Mouse (Mus musculus): ENCODE data around the gene Runx3. TPM values are rescaled to one million over a fixed set of nuclear protein-coding genes. Genes with fewer than 3 reads are reported as not detected.

Gene Runx3
- total RNA-seq (2015) (18.1 and 20.8 TPM in 2 replicates), total RNA-seq (2017) (4.3 and 6.5 TPM in 2 replicates)

DNA sequence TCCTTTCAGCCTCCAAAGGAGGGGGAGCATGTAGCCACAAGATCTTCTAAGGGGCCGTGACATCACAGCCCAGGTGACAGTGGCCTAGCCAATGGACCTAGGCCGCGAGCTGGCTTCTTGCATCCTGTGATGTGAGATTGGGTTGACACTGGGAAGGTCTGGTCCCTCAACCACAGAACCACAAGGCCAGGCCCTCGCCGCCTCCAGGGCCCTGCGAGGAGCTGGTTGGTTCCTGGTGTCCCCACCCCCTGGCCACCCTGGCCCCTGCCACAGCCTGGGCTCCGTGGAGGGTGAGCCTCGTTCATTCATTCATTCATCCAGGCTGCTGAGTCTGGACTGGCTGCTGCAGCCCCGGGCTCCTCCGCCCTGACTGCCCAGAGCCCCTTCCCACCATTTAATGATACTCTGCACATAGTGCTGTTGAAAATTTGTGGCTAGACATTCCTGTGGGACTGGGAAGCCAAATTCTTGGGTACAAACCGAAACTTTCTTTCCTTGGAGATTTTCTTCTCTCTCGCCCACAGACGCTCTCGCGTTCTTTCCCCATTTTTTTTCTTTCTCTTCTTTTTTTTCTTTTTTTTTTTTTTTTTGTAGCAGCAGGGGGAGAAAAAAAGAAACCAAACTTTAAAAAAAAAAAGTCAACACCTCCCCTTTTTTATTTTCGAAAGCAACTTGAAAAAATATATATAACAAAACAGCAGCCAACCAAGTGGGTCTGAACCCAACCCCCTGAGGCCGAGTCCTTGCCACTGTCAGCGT, at the start of gene Runx3:
Gene Runx3, plus strand, starts transcription at position 311 of the 759 bp plus-strand sequence.
- ATAC-seq (ENCODE audit: poor library complexity, severe bottlenecking) = peak; percentile 90

DNA sequence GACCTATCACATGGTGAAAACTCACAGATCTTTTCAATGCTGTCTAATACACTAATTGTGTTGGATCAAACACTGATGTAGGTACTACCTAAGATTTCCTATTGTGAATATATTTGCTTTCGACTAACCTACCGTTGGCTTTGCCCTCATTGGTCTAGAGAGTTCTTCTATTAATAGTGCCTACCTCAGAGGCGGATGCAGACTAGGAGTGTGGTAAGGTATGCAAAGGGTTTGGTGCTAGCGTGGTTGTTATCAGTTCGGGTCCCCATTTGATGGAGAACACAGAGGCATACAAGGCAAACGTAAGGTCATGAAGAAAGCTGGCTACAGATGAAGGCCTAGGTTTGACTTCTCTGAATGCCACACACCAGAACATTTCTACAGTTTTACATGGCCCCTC, 47.8 kb upstream of the Runx3 start:
- ATAC-seq (ENCODE audit: poor library complexity, severe bottlenecking) = no peak

DNA sequence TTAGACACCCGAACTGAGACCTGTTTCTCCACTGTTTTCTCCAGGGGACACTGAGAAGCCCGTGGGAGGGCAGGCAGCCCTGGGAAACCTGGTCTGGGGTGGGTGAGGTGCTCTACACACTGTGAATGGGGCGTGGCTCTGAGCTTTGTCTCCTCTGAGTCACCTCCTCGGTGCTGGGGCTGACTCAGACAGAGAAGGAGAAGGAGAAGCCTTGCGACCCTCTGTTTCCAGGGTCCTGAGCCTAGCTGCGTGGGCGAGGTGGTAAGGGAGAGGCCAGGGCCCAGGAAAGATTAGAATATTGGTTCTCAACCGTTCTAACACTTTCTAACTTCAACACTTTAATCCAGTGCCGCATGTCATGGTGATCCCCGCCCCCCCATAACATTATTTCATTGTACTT, 46.9 kb upstream of the Runx3 start:
- ATAC-seq (ENCODE audit: poor library complexity, severe bottlenecking) = no peak

DNA sequence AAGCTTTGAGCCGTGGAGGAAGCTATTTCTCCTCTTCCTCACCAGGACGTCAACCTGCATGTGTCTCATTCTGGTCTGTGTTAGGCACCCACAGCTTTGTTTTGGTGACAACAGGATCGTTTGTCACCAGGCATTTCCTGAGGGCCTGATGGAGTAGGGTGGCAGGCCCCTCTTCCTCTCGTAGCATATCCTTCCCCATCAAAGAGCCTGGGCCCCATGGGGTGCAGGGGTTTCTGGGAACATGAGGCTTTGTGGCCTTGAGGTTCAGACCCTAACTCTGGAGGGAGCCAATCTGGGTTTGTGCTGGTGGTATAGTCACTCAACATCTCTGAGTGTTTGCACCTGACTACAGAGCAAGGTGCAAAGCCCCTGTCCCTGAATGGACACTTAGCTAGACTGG, 45.8 kb upstream of the Runx3 start:
- no peak for ATAC-seq (ENCODE audit: poor library complexity, severe bottlenecking)

DNA sequence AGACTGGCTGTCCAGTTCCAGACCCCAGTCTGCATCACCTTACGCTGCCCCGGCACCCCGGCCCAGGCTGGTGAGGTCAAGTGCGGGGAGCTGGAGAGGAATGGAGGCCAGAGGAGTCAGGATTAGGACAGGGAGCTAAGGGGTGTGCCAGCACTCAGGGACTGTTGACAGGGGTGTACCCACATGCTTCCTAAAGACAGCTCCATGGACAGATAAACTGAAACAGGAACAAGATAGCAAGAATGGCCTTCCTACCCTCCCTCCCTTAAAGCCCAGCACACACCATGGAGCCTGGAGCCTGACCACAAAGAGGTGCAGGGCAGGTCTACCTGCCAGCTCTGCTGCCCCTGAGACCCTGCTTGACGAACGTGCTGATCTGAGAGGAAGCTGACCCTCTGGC, 45.1 kb upstream of the Runx3 start:
- ATAC-seq (ENCODE audit: poor library complexity, severe bottlenecking) = no peak

DNA sequence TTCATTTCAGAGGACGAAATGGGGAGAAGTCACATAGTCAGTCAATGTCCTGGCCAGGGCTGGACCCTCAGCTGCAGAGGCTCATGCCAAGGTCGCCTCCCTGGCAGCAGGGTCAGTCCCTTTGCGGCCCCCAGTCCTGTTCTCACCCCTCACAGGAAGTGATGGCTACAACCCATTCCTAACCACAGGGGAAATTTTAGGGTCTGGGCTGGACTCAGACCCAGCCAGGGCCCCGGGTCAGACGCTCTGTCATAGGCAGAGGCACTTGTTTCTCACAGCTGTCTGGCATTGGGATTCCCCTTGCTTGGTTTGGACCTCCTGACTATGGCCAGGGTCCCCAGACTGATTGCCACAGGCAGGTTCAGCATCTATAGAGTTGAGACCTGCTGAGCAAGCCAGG, 43.8 kb upstream of the Runx3 start:
- ATAC-seq (ENCODE audit: poor library complexity, severe bottlenecking) = no peak

DNA sequence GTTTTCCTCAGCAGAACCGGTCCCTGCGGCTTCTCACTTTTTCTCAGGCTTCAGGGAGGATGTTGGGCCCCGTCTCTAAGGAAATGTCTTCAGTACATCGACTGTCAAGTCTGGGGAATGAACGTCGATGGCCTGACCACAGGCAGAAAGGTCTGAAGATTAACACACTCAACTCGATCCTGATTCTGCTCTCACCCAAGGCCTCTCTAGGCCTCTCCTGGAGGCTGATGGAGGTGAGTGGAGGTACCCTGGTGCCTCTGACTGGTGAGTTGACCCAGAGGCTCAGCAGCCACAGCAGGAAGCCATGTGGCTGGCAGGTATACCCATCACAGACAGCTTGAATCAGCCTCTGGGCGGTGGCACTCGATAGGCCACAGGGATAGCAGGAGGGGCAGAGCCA, 43.3 kb upstream of the Runx3 start:
- ATAC-seq (ENCODE audit: poor library complexity, severe bottlenecking) = no peak

DNA sequence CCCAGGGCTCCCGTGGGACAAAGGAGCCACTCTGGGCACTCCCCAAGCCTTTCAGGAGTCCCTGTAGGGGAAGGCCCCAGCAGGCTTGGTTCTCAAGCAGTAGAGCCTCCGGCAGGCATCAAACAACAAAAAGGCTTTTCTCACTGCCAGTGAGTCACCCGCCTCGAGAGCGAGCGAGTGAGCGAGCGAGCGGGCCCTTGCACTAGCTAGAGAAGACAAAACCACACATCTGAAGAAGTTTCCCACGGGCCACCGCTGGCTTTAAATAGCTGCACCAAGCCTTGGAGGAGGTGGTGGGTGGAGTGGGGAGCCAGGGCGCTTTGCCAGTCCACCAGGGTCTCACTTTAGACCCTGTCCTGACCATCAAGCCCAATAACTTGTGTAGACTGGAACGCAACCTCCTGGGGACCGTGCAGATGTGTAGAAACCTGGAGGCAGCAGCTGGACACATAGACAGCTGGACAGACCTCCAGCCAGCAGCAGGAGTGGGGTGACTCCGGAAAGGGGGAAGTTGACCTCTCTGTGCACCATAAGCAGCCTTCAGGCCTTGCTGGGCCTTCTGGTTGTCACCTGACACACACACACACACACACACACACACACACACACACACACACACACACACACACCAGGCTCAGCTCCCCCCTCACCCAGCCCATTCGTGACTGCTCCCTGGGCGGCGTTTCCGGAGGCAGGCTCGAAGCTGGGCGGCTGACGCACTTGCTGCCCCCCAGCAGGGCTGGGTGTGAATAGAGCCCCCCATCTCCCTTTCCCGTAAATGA, 40.4 kb upstream of the Runx3 start:
- ATAC-seq (ENCODE audit: poor library complexity, severe bottlenecking) = peak; percentile 57

DNA sequence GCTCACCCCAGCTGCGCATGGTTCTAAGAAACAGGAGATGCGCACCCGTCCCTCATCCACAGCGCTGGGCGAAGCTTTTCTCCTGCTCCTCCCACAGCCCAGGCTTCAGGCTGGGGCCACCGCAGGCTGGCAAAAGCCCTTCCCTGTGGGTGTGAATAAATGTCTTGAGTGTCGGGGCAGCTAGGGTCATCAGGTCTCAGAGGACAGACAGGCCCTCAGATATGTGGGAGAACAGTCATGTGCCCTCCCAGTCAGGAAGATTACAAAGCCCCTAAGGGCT, 39.9 kb upstream of the Runx3 start:
- ATAC-seq (ENCODE audit: poor library complexity, severe bottlenecking) = no peak; the same call in 1 of the 2 replicates

DNA sequence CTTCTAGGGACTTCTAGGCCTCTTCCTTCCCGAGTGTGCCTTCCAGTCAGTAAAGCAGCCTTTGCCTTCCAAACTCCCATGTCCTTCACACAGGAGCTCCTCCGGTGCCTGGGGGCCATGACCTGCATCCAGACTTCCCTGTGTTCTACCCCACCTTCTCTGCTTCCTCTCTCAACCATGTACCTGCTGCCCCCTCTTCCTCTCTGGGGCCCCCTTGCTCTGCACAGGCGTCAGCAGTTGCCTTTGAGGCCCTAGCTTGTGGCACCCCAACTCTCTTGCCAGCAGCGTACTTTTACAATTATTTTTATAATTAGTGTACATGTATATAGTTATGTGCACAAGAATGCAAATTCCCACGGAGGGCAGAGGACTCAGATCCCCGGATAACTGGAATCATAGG, 37.4 kb upstream of the Runx3 start:
- ATAC-seq (ENCODE audit: poor library complexity, severe bottlenecking) = no peak

DNA sequence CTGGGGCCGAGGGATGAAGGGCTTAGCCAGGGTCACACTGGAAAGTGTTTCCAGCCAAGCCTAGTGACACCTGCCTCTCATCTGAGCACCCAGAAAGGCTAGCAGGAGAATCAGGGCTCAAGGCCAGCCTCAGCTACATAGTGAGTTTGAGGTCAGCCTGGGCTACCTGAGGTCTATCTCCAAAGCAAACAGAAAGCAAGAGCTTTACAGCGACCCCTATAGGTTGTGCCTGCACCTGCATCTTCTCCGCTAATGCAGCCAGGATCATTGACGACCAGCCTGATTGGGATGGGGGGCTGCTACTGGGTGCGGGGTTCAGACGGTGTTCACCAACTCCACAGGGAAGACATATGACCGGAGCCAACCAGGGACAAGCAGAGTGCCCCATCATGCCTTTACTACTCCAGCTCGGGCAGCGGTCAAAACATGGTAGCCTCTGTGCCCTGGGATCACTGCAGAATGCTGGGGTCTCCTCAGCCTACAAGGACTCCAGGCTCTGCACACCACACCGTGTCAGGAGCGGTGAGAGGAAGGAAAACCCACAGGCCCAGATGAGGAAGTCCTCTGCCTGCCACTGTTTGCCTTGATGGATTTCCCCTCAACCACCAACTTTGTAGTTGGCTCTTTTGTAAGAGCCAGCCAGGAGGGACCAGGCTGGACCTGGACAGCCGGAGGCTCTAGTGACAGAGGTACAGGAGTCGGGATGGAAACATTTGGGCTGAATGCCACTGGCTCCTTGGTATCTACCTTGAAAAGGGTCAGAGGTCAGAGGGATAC, 35.2 kb upstream of the Runx3 start:
- ATAC-seq (ENCODE audit: poor library complexity, severe bottlenecking) = peak; percentile 84

DNA sequence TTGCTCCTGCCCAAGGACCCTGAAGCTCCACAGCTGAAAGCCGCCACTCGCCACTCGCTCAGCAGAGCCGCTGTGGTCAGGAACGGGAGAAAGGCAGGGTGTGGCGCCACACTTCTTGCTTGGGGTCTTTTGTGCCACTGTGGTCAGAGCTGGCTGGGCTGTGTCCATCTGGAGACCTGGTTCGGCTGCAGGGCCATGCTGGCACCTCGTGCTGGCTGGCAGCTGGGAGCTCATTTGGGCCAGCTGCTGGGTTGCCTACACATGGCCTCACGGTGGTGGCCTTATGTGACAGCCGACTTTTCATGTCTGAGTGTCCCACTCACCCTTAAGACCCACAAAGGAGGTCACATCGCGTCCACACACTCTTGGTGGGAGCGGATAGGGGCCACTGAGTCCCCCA, 29.8 kb upstream of the Runx3 start:
- ATAC-seq (ENCODE audit: poor library complexity, severe bottlenecking) = no peak

DNA sequence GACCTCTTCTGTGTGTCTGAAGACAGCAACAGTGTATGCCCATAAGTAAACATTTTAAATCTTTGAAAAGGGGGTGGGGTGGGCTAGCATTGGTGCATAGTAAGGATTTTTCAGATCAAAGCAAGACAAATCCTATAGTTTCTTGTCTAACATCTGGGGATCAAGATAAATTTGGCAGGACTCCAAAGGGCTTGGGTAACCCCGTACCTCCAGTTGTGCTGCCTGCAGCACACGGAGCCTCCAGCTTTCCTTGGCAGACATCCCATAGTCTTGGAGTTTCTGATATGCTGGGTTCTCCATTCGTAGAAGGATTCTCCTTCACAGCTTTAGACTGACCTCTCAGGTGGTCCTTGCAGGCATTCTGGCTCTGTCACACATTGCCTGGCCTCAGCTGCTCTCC, 27.6 kb upstream of the Runx3 start:
- no peak for ATAC-seq (ENCODE audit: poor library complexity, severe bottlenecking)

DNA sequence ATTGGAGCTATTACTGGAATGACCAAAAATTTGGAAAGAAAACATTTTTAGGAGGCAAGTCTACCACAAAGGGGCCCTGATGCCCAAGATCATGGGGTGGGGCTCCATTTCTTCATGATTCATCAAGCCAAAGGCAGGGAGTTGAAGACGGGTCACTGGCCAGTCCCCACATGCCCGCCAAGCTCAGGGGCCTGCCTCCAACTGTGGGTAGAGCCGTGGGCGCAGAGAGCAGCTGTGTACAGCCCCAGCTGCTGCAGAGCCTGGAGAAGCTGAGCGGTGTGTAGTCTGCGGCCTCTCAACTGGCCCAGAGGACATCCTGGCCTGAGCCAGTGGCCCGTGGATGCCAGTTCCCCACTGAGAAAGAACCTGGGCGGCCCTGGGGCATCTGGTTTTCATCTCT, 24.8 kb upstream of the Runx3 start:
- no peak for ATAC-seq (ENCODE audit: poor library complexity, severe bottlenecking)

DNA sequence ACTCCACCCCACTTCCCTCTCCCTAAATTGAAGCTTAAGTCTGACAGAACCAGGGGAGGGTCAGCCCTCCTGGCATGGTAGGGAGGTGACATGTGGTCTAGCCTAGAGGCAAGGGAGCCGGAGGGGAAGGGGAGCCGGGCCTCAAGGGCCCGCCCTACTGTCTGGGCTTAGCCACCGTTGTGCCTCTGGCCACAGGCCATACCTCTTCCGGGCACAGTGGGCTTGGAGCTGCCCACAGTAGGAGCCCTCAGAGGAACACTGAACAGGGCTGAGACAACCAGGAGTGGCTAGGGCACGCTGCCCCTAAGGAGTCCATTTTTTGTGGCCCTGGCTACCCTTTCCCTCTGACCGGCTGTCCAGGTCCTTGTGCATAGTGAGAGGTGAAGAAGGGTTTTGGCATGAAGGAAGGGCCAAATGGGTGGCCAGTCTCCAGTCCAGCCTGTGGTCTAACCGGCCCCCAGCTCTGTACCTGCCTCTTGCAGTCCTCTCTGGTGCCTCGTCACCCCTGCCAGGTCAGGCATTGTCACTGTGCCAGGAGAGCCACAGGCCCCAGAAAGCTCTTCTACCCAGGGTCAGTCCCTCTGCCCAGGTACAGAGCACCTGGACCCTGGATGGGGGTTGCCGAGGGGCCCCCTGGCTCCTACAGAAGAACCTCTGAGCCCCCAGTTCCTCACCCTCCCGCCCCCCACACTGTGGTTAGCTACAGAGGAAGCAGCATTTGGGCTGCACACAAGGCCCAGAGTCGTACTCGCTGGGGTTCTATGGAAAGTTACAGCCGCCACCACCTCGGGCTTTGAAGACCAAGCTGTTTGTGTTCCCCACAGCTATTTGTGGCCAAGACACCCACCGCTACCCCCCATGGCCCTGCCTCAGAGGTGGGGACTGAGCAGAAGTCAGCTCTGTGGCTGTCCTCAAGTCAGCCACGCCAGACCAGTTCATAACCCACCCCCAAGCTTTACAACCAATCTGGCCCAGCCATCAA, 22.3 kb upstream of the Runx3 start:
- peak; percentile 58 for ATAC-seq (ENCODE audit: poor library complexity, severe bottlenecking)

DNA sequence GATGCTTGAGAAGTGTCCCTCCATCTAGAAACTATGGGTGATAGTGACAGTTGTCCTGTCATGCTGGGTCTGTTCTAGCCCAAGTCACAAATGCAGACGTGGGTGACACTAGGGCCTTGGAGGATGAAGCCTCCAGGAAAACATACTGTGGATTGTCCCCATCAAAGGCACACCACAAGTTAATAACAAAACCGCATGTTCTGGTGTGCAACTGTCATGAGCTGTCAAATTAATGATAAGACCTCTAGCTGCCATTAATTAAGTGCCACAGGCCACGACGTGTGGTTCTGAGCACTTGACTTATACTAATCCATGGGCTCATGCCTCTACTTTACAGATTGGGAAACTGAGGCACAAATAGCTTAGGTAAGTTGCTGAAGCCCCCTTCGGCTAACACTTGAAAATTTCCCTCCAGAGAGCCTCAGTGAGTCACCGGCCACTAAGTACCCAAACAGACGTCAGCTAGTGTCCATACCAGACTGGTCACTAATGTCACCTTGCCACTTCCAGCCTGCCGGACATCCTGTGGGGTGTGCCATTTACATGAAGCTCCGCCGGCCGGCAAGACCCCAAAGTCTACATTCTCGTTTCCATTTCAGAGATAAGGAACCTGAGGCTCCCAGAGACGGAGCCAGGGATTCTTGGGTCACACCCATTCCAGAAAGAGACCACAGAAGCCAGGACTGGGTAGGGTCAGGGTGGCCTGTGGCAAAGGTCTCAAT, 18.3 kb upstream of the Runx3 start:
- no peak for ATAC-seq (ENCODE audit: poor library complexity, severe bottlenecking)

DNA sequence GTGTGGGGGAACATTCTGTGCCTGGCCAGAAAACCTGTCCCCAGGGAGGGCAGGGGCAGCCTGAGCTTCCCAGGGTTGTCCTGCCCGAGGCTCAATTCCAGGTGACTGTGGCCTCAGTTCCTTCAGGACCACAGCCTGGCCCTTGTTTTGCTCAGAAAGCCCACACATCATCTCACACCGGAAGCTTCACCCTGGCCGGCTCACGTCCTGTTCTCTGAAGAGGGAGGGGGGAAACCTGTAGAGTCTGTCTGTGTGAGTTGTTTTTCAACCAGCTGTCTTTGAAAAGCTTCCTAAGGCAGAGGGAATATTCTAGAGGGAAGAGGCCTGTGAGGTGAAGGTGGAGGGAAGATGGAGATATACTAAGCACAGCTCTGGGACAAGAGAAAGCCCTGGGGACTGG, 17.7 kb upstream of the Runx3 start:
- ATAC-seq (ENCODE audit: poor library complexity, severe bottlenecking) = 0 out of 2 replicates have a peak, but pooled peaks have one; percentile 33

DNA sequence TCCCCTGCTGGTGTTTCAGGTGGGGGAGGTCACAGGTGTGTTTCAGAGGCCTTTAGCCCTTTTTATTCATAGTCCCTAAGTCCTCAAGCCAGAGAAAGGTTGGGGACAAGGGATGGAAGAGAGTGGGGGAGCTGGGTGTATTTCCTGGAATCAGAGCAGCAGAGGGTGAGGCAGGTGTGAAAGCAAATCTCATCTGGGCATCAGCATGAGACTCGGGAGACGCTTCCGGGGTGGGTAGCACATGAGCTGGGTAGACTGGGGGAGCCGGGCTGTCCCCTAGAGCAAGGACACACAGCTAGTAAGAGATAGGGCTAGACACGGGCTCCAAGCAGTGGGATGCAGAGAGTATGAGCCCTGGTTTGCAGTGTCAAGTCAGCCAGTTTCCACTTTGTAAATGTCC, 16.7 kb upstream of the Runx3 start:
- ATAC-seq (ENCODE audit: poor library complexity, severe bottlenecking) = no peak

DNA sequence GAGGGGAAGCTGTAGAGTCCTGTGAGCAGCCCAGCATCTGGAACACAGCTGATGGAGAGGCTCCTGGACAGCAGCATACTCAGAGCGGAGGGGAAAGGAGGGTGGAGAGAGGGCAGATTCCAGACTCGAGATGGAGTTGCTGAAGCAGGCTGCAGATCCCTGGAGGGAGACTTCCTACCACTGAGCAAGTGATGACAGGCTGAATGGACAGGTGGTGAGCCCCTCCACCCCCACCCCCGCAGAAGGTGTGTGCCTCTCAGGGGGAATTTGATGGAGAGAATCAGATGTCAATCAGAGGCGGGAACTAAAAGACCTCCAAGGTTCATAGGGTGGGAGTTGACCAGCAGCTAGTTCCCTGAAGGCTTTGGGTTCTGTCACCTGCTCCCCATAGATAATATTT, 13.5 kb upstream of the Runx3 start:
- ATAC-seq (ENCODE audit: poor library complexity, severe bottlenecking) = no peak

DNA sequence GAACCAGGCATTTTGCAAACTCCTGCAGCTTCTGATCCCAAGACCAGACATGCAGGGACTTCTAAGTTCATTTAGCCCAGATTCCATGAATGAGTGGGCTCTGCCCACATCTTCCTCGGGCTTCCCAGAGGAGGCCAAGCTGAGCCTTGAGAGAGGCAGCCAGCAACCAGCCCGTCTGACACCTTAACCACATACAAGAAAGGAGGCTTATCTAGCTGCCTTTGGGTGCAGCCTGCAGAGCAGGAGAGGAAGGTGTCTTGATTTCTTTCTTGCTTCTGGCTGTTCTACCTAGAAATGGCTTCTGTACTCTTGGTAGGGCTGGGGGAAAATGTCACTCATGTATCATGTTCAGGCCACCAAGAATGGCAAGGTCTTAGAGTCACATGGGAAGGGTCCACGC, 11.8 kb upstream of the Runx3 start:
- ATAC-seq (ENCODE audit: poor library complexity, severe bottlenecking) = 0 out of 2 replicates have a peak, but pooled peaks have one; percentile 35

Data from megakaryocyte, adult 5-6 weeks (primary cell).